In the genomic region with DNA sequence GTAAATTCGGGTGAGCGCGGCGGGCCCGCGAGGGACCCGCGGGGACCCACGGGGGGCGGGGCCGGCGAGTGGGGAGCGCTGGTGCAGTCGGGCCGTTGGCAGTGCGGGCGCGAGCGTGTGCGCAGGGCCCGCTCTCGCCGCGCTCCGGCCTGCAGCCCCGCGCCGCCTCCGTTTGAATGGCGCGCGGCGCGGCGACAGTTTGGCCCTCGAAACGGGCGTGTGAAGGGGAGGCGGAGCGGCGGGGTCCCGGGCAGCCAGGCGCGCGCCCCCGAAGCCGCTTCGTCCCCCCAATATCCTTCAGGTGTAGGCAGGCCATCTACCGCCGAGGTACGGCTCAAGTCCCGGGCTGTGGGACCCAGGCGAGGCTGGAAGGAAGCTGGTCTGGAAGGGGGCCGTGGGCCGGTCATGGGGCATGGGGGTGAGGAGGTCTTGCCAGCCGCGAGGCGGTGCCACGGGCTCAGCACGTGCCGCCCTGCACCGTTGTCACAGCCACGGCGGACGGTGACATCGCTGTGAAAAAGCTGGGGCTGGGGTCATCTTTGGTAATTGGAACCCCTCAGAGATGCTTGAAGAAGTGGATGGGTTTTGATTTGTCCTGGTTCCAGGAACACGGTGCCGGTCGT, we compare ENCODE assay signal across 8 mouse cellular contexts. TPM values are rescaled to one million over a fixed set of nuclear protein-coding genes. Genes with fewer than 3 reads are reported as not detected.
A peak's percentile ranks its signal among the peaks of the same experiment; 100 is the strongest.
DNase-seq lines count a peak whose midpoint lies in the region; ATAC-seq and TF ChIP-seq lines count a peak whose summit lies in the region.

No protein-coding gene starts in this region.

- H3K4me3 ChIP-seq in embryonic facial prominence, embryonic 11.5 days (ENCODE audit: low read depth, low read length): peak overlapping the region; percentile 93
- H3K4me3 ChIP-seq in liver, embryonic 14.5 days (ENCODE audit: insufficient read depth in 1 of 2, low read depth in 2 of 2, low read length in 2 of 2): peak overlapping the region; percentile 76 to 78
- H3K4me3 ChIP-seq in myocyte: peak overlapping the region; percentile 71

- H3K4me2 ChIP-seq in embryonic facial prominence, embryonic 11.5 days (ENCODE audit: low read depth, low read length): peak overlapping the region; percentile 83
- peak overlapping the region; percentile 82 for H3K4me2 ChIP-seq in liver, embryonic 14.5 days (ENCODE audit: low read depth)
- H3K4me2 ChIP-seq in myocyte (ENCODE audit: low read depth): peak overlapping the region; percentile 84

- TF ChIP-seq CTCF in liver, embryonic 14.5 days (IDR thresholded peaks at IDR 0.05; ENCODE audit: low read depth): no peak

- peak; percentile 80 for ATAC-seq in embryonic facial prominence, embryonic 11.5 days (replicated peaks; ENCODE audit: insufficient number of reproducible peaks, low FRiP score, low TSS enrichment, low read depth)
- peak; percentile 61 for ATAC-seq in liver, embryonic 14.5 days (ENCODE audit: insufficient read depth)

- no peaks in the 10 kb centered on the region for H3K4me1 ChIP-seq in embryonic facial prominence, embryonic 11.5 days (ENCODE audit: control insufficient read depth, insufficient read depth, low read length)
- peaks cover 2 to 6% of the 10 kb centered on the region in 2 experiments; a peak in 2 of 4 replicates for H3K4me1 ChIP-seq in liver, embryonic 14.5 days (replicated peaks; ENCODE audit: control insufficient read depth in 2 of 2, insufficient read depth in 2 of 2, low read length in 1 of 2)

- no peak for TF ChIP-seq EP300 in liver, embryonic 14.5 days (IDR thresholded peaks at IDR 0.05; ENCODE audit: low read depth)

- H3ac ChIP-seq in myocyte (ENCODE audit: control insufficient read depth, insufficient read length): peak overlapping the region; percentile 85

- no peaks in the 10 kb centered on the region for H3K9me3 ChIP-seq in embryonic facial prominence, embryonic 11.5 days (replicated peaks; ENCODE audit: control insufficient read depth, low read length)
- H3K9me3 ChIP-seq in liver, embryonic 14.5 days (ENCODE audit: control insufficient read depth, low read length): no peaks in the 10 kb centered on the region

- no peaks in the 10 kb centered on the region for H3K27me3 ChIP-seq in embryonic facial prominence, embryonic 11.5 days (ENCODE audit: control insufficient read depth, insufficient read depth, low read length)
- no peaks in the 10 kb centered on the region for H3K27me3 ChIP-seq in liver, embryonic 14.5 days (ENCODE audit: control insufficient read depth, insufficient read depth, low read length)
- no peaks in the 10 kb centered on the region for H3K27me3 ChIP-seq in myocyte (ENCODE audit: control insufficient read depth, insufficient read depth, insufficient read length)

- H3K9ac ChIP-seq in embryonic facial prominence, embryonic 11.5 days (replicated peaks; ENCODE audit: low read length): peak overlapping the region; percentile 96
- peak overlapping the region; percentile 80 for H3K9ac ChIP-seq in liver, embryonic 14.5 days (replicated peaks)

- peaks cover 57% of the 10 kb centered on the region for H3K79me2 ChIP-seq in myocyte (ENCODE audit: control insufficient read depth, insufficient read depth)

- intact Hi-C loops in heart, postnatal 25 days (cut with DNase I): loop anchor here (2.0 kb wide), 1 partner anchor 45 kb away; the partner anchor contains the start of gene Cnot4

- no peak for TF ChIP-seq POLR2A in myocyte (IDR thresholded peaks at IDR 0.05; ENCODE audit: insufficient read length, low read depth)

- DNase-seq in kidney, postnatal 36 days: peak; percentile 7 to 48
- no peak for DNase-seq in kidney, postnatal 14 days
- DNase-seq in ZHBTc4 (ENCODE audit: low read depth, low spot score): peak; percentile 82
- peak; percentile 62 for DNase-seq in embryonic facial prominence, embryonic 11.5 days (ENCODE audit: low spot score)
- peak; percentile 4 for DNase-seq in heart, postnatal 25 days (ENCODE audit: low spot score)
- DNase-seq in liver, embryonic 14.5 days (ENCODE audit: low read depth in 3 of 3, low spot score in 3 of 3): peak; percentile 6 to 22 (median 15)
- peak; percentile 90 for DNase-seq in thymus, postnatal 4 days

- H3K27ac ChIP-seq in embryonic facial prominence, embryonic 11.5 days (replicated peaks; ENCODE audit: low read depth, low read length): peak overlapping the region; percentile 94
- no peak overlapping the region; the same call in none of the 2 replicates for H3K27ac ChIP-seq in liver, embryonic 14.5 days

- no peaks in the 10 kb centered on the region for H3K36me3 ChIP-seq in embryonic facial prominence, embryonic 11.5 days (replicated peaks; ENCODE audit: control insufficient read depth, insufficient read depth, low read depth, low read length)
- H3K36me3 ChIP-seq in liver, embryonic 14.5 days (replicated peaks; ENCODE audit: control insufficient read depth, insufficient read depth, low read depth): no peaks in the 10 kb centered on the region
- H3K36me3 ChIP-seq in myocyte (ENCODE audit: control insufficient read depth, insufficient read depth): no peaks in the 10 kb centered on the region

- under 1% methylated on average over 69 of the region's 69 CpGs for WGBS in embryonic facial prominence, embryonic 11.5 days
- under 1% methylated on average over 60 of the region's 69 CpGs for WGBS in liver, embryonic 14.5 days (ENCODE audit: insufficient replicate concordance)

TF ChIP-seq in myocyte, 11 proteins besides CTCF, POLR2A, EP300 and RAD21:
- TF ChIP-seq TCF12 (IDR thresholded peaks at IDR 0.05; ENCODE audit: insufficient read depth, poor library complexity, severe bottlenecking): no peak
- no peak for TF ChIP-seq REST (IDR thresholded peaks at IDR 0.05; ENCODE audit: insufficient read depth, insufficient read length)
- peak in 1 of 3 experiments; percentile 10 for TF ChIP-seq MYOD1 (IDR thresholded peaks at IDR 0.05; ENCODE audit: control insufficient read depth in 1 of 3, insufficient read length in 2 of 3, low read depth in 2 of 3)

RNA-seq across cellular contexts. Expression of gene Nup205, which starts 0.5 kb away (rescaled TPM):
- polyA plus RNA-seq in embryonic facial prominence, embryonic 11.5 days (2014; fragmentation: Nextera tagmentation; extraction: Ambion mirVana): 54.0 and 55.8 TPM in 2 replicates
- total RNA-seq in heart, postnatal 25 days (2021): 10 to 100 TPM; 14.3 to 14.6 TPM
- 15.8 and 19.3 TPM in 2 replicates for polyA plus RNA-seq in liver, embryonic 14.5 days (2012; rRNA removed)
- polyA plus RNA-seq in liver, embryonic 14.5 days (2014; fragmentation: Nextera tagmentation; extraction: Ambion mirVana): 22.3 and 24.7 TPM in 2 replicates
- polyA plus RNA-seq in myocyte (2012; fragmentation: generic; extraction: Trizol): 19.7 TPM

RNA-seq across cellular contexts. Expression of gene Cnot4, which starts 44.2 kb away (rescaled TPM):
- polyA plus RNA-seq in embryonic facial prominence, embryonic 11.5 days (2014; fragmentation: Nextera tagmentation; extraction: Ambion mirVana): 34.8 and 41.5 TPM in 2 replicates
- total RNA-seq in heart, postnatal 25 days (2021): 10 to 100 TPM; 21.8 to 23.3 TPM
- 7.0 and 7.3 TPM in 2 replicates for polyA plus RNA-seq in liver, embryonic 14.5 days (2012; rRNA removed)
- polyA plus RNA-seq in liver, embryonic 14.5 days (2014; fragmentation: Nextera tagmentation; extraction: Ambion mirVana): 11.2 and 12.0 TPM in 2 replicates
- polyA plus RNA-seq in myocyte (2012; fragmentation: generic; extraction: Trizol): 7.9 TPM
